Mouse (Mus musculus): Measurements from ENCODE around the gene Ddc. TPM values are rescaled to one million over a fixed set of nuclear protein-coding genes. Genes with fewer than 3 reads are reported as not detected.

The Ddc gene
- total RNA-seq, 2 experiments from 2014 or later, result 2.1 to 2.4 TPM

GRCm38 (mm10) chr11:11907703-11908413, 9.9 kb upstream of the Ddc start:
- peak in 1 of 2 experiments; percentile 13 for DNase-seq
- intact Hi-C loops (cut with DNase I), result no loop called here

- intact Hi-C loops (cut with DNase I), result no loop called here
- DNase-seq, result no peak
Observed at GRCm38 (mm10) chr11:11905518-11905917, 7.6 kb upstream of the Ddc start.

DNA sequence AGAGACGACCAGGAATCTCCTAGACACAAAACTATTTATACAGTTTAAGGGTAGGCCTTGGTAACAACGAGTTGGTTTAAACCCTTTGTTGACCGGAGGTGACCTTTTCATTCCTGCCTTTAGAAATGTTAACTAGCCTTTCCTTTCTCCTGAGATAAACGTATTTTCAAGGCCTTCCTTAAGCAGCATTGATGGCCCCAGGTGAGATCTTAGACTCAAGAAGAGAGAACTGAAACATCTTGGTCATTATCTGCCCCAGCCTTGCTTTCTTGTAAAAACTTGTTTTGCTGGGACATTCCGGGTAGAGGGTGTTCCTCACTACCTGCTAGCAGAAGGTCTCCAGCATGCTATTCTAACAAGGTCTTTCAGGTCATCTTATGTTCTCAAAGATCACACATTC, 7.1 kb upstream of the Ddc start:
- intact Hi-C loops (cut with DNase I), result no loop called here
- no peak for DNase-seq

DNA sequence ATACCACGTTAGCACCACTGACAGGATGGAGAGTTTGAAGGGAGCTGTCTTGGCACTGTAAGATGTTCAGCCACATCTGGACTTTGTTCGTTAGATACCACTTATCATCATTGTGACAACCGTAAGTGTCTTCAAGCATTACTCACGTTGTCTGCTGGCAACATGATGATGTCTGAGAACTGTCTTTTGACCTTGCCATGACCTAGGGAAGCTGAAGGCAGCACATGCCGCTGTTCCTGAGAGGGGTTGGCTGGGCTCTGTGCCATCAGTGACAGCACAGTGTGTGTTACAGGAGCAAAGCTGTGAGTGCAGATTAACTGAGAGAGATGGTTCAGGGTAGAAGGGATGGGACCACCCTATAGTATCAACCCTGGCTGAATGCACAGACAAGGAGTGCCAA, 3.6 kb upstream of the Ddc start:
- peak; percentile 13 to 30 for DNase-seq
- intact Hi-C loops (cut with DNase I), result no loop called here

DNA sequence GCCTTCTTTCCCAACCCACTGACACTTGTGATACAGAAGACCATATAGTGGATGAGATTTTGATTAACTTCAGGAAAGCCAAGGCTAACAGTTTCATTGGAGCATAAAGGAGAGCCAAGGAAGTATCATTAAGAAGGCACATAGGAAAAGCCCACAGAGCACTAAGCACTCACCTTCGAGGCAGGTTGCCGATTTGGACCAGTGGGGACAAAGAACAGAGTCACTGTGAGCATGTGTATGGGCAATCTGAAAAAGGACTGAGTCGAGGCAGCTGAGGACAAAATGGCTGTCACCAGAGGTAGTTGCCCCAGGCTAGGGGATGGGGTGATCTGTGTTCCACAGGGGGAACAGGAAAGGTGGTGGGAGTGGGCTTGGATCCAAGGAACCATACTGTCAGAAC, 552 bp upstream of the Ddc start:
- DNase-seq, result no peak
- intact Hi-C loops (cut with DNase I), result no loop called here

DNA sequence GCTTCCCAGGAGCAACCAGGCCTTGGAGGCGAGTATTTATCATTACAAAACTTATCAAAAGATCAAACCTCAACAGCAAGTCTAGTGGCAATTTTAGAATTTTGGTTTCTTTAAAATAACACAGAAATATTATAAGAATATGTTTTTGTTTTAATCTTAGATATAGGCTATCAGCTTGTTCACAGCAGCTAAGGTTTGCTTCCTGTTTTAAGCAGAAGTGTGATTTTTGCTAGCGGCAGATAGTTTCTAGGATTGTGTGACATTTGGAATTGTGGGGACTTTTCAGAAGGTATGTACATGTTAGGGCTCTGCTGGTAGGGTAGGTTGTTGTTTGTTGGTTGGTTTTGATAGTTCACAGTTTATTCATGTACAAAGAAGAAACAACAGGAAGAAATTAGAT, 2.5 kb downstream of the Ddc start:
- DNase-seq, result no peak

GRCm38 (mm10) chr11:11893769-11894168, 4.2 kb downstream of the Ddc start:
- intact Hi-C loops (cut with DNase I), result no loop called here

More for the DNA sequence above, 2.5 kb downstream of the Ddc start:
- intact Hi-C loops (cut with DNase I), result no loop called here

DNA sequence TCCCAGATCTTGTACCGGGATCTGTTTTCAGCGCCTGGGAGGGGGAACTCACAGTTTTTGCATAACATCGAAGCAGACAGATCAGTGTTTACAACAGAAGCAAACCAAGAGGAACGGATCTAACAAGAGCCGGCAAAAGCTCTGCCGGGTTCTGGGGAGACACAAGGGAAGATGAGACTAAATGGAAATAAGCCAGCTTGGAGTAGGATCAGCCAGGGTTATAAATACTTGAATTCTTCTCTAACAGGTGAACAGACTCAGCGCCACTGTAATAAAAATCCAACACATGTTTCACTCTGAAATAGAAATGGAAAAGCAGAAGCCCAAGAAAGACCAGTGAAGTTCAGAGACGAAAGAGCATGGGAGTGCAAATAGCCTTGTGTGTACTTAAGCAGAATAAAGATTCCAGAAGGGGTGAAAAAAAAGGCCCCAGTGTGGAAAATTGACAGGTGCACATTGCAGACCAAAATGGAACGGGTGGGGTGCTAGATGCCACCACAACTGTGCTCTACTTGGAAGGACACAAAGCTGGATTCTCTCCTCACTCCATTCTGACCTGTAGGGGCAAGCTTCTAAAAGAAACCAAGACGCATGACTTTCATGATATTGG, 4.8 kb downstream of the Ddc start:
- no peak for DNase-seq
- intact Hi-C loops (cut with DNase I), result no loop called here

More at GRCm38 (mm10) chr11:11893769-11894168, 4.2 kb downstream of the Ddc start:
- DNase-seq, result no peak

DNA sequence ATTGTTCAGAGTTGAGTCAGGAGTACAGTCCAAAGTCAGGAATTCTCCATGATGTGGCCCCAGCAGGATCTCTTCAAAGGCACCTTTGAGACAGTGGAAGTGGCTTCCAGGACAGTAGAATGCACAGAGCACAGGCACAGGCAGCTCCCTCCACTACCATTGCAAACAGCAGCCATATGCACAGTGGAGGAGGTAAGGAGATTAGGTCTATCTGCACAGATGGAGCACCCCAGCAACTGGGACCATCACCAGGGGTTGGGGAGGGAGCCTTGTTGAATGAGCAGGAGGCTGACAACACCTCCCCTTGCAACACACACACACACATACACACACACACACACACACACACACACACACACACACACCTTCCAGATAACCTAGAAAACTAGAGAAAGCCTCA, 6.1 kb downstream of the Ddc start:
- no peak for DNase-seq
- intact Hi-C loops (cut with DNase I), result no loop called here

DNA sequence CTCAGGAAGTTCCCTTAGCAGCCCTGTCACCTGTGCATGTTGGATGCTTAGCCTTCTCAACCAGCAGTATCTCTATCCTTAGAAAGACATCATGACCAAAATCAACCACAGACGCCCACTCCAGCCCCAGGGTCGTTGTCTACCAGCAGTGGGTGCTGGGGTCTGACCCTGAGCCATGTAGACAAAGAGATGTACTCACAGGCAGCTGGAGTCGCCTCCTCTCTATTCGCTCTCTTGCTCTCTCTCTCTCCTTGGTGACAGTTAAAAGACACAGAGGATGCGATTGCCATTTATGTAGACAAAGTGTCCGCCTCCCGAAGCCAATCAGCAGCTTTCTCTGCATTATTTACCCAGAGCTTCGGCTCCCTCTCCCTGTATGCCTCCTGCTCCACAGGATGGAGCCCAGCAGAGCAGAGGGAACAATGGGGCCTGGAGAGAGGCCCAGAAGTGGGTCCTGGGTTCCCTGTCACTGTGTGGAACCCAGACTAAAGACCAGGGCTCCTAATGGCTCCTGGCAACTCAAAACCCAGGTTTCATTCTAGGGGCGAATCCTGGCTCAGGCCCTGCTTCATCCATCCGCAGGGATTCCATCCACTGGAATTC, 7.7 kb downstream of the Ddc start:
- DNase-seq, result no peak
- intact Hi-C loops (cut with DNase I), result no loop called here

- DNase-seq, result no peak
- intact Hi-C loops (cut with DNase I), result no loop called here
Observed at GRCm38 (mm10) chr11:11888727-11889126, 9.2 kb downstream of the Ddc start.

DNA sequence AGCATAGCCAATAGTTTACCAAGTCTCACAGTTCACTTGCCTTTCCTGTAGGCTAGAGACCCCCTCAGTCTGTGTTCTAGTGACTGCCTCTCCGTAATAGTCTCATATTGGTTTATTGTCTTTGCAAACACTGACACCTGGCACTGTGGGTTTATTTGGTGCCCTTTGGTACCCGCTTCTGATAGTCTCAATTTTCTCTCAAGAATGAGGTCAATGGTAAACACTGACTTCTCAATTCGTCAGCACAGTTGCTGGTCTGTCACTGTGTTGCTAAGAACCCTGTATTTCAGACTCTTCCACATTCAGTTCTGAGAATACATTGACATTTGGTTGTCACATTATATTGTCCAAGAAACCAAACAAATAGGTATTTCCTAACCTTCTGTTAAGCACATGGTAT, 9.9 kb downstream of the Ddc start:
- intact Hi-C loops (cut with DNase I), result no loop called here

DNA sequence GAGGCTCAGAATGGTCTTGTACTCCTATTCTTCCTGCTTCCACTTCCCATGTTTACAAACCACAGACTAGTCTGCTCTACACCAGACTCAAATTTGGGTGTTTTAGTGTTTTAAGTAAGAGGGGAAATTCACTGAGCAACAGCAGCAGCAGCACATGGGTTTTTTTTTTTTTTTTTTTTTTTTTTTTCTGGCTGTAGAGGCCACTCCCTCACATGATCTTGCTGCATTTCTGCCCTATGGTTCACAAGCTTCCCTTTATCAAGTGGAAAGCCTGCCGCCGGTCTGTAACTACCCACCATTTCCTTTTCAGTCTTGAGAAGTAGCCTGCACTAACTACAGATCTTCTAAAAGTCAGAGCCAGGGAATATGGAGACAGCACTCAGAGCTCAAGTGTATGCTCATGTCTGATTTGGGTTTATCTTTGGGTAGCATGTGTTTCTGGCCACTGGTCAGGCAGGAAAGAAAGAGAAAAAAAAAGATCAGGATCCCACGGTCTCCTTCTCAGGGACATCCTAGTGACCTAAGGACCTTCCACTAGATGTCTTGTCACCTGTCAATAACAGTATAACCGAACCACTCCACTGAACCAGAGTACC, 11.4 kb downstream of the Ddc start:
- intact Hi-C loops (cut with DNase I), result no loop called here
- no peak for DNase-seq

More for the DNA sequence above, 9.9 kb downstream of the Ddc start:
- DNase-seq, result no peak

DNA sequence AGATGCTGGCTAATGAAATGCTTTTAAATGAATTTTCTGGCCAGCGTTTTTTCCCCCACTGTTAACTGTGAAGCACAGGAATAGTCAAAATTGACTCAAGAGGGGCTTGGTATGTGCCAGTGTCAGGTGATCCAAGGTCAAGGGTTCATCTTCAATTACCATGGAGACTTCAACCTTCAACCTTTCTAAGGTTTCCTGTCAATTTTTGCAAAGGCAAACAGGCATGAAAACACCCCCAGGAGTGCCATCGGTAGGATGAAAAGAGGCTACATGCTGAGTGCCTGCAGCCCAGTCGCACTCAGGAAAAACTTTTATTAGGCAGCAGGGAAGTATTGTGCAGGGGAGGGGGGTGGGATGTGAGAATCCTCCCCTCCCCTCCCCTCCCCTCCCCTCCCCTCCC, 12.0 kb downstream of the Ddc start:
- intact Hi-C loops (cut with DNase I), result no loop called here
- no peak for DNase-seq

GRCm38 (mm10) chr11:11885246-11885643, 12.7 kb downstream of the Ddc start:
- intact Hi-C loops (cut with DNase I), result no loop called here
- DNase-seq, result no peak

GRCm38 (mm10) chr11:11884533-11885245, 13.3 kb downstream of the Ddc start:
- intact Hi-C loops (cut with DNase I), result no loop called here
- DNase-seq, result no peak

- DNase-seq, result no peak
- intact Hi-C loops (cut with DNase I), result no loop called here
Observed at GRCm38 (mm10) chr11:11881783-11882155, 16.2 kb downstream of the Ddc start.

GRCm38 (mm10) chr11:11881026-11881782, 16.7 kb downstream of the Ddc start:
- no peak for DNase-seq
- intact Hi-C loops (cut with DNase I), result no loop called here

DNA sequence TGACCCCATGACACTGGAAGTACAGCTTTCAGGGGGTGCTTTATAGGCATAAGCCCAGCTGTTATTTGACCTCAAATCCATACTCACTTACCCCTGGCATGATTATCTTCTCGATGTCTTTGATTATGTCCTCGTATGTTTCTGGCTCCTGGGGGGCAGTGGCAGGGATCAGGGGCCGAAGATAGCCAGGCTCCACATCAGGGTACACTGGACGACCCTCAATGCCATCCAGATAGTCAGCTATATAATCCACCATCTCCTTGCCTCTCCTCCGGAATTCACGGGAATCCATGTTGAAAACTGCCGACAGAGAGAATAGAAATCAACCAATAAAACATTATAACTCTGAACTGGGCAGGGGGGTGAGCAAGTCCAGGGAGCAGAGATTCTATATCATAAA, 17.6 kb downstream of the Ddc start:
- DNase-seq, result no peak
- intact Hi-C loops (cut with DNase I), result no loop called here

DNA sequence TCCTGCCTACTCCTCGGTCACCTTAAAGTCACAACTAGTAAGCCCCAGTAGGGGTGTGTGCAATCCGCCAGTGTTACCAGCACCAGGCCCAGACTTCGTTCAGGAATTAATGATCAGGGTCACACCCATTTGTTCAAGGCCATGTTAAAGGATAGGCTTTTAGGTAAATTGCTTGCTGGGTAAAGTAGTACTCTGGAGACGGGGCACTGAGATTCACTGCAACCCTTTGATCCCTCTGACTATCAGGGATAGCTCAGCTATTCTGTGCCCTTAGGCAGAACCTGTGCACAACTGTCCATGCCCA, 18.3 kb downstream of the Ddc start:
- intact Hi-C loops (cut with DNase I), result loop anchor here (5.0 kb wide), 1 partner anchor 57 kb away; no protein-coding TSS in a partner anchor
- DNase-seq, result no peak
